10 mouse cellular contexts compared by ENCODE assay signal in genomic region chr15:98989701-98990430, GRCm38 (mm10). TPM values are rescaled to one million over a fixed set of nuclear protein-coding genes. Genes with fewer than 3 reads are reported as not detected.
DNase-seq lines count a peak whose midpoint lies in the region; ATAC-seq and TF ChIP-seq lines count a peak whose summit lies in the region.
"Had no signal": no experiment of that assay in that cellular context is flagged by ENCODE, and none has a peak within 500 bp of the region (broad histone marks: within the 10 kb centered on the region; RNA-seq: fewer than 3 reads in every experiment).

No protein-coding gene starts in this region.

- intact Hi-C loops in left cerebral cortex, adult 2 months (cut with DNase I) = loop anchor here (5.0 kb wide), 1 partner anchor 118 kb away; the partner anchor contains the start of gene Kmt2d
- intact Hi-C loops in left cerebral cortex, postnatal 36 days (cut with DNase I) = no loop called here

- peaks cover 85% of the 10 kb centered on the region for H3K4me1 ChIP-seq in forebrain, embryonic 13.5 days
- H3K4me1 ChIP-seq in midbrain, embryonic 12.5 days = peaks cover 84% of the 10 kb centered on the region
- H3K4me1 ChIP-seq in intestine, postnatal 0 days (replicated peaks; ENCODE audit: control insufficient read depth, insufficient read depth, low read length) = no peaks in the 10 kb centered on the region

- DNase-seq in left cerebral cortex, adult 2 months (ENCODE audit: extremely low spot score in 1 of 2, low spot score in 2 of 2) = no peak
- no peak for DNase-seq in left cerebral cortex, postnatal 36 days (ENCODE audit: low spot score in 2 of 2)
- DNase-seq in ovary, adult 18-20 months (ENCODE audit: low spot score) = no peak
- no peak for DNase-seq in layer of hippocampus, adult 18-20 months (ENCODE audit: low spot score in 2 of 2)
- DNase-seq: lung, adult 18-20 months had no signal

- no peak for ATAC-seq in forebrain, embryonic 13.5 days
- no peak for ATAC-seq in midbrain, embryonic 12.5 days (ENCODE audit: low FRiP score, low read depth)
- no peak for ATAC-seq in intestine, postnatal 0 days

- H3K27me3 ChIP-seq in forebrain, embryonic 13.5 days = no peaks in the 10 kb centered on the region
- H3K27me3 ChIP-seq in midbrain, embryonic 12.5 days = no peaks in the 10 kb centered on the region
- H3K27me3 ChIP-seq in intestine, postnatal 0 days (replicated peaks; ENCODE audit: control insufficient read depth, insufficient read depth, low read length) = no peaks in the 10 kb centered on the region

- no peaks in the 10 kb centered on the region for H3K9me3 ChIP-seq in forebrain, embryonic 13.5 days (replicated peaks)
- H3K9me3 ChIP-seq in midbrain, embryonic 12.5 days = no peaks in the 10 kb centered on the region
- no peaks in the 10 kb centered on the region for H3K9me3 ChIP-seq in intestine, postnatal 0 days (ENCODE audit: control insufficient read depth)

- WGBS in forebrain, embryonic 13.5 days = 18% methylated on average over 12 of the region's 12 CpGs
- WGBS in midbrain, embryonic 12.5 days = 23% methylated on average over 9 of the region's 12 CpGs
- WGBS in intestine, postnatal 0 days = 42% methylated on average over 12 of the region's 12 CpGs

- no peak for TF ChIP-seq CTCF in left cerebral cortex, adult 2 months (IDR thresholded peaks at IDR 0.05)
- no peak for TF ChIP-seq CTCF in intestine, postnatal 0 days (IDR thresholded peaks at IDR 0.05; ENCODE audit: low read depth)

- no peaks in the 10 kb centered on the region for H3K36me3 ChIP-seq in forebrain, embryonic 13.5 days (ENCODE audit: poor library complexity, severe bottlenecking)
- no peaks in the 10 kb centered on the region for H3K36me3 ChIP-seq in midbrain, embryonic 12.5 days
- no peaks in the 10 kb centered on the region for H3K36me3 ChIP-seq in intestine, postnatal 0 days (ENCODE audit: control insufficient read depth, insufficient read depth)

- peak overlapping the region; percentile 95; the same call in 1 of the 2 replicates for H3K27ac ChIP-seq in left cerebral cortex, adult 2 months
- peak overlapping the region; percentile 98 for H3K27ac ChIP-seq in forebrain, embryonic 13.5 days
- H3K27ac ChIP-seq in midbrain, embryonic 12.5 days (replicated peaks) = peak overlapping the region; percentile 96
- no peak overlapping the region for H3K27ac ChIP-seq in intestine, postnatal 0 days (ENCODE audit: low read depth, low read length)

- H3K4me2 ChIP-seq in forebrain, embryonic 13.5 days = peak overlapping the region; percentile 76
- H3K4me2 ChIP-seq in midbrain, embryonic 12.5 days (replicated peaks) = peak overlapping the region; percentile 54
- H3K4me2 ChIP-seq in intestine, postnatal 0 days (replicated peaks; ENCODE audit: low read depth) = no peak overlapping the region

- no peak overlapping the region for H3K4me3 ChIP-seq in left cerebral cortex, adult 2 months
- peak overlapping the region; percentile 43; the same call in 1 of the 2 replicates for H3K4me3 ChIP-seq in forebrain, embryonic 13.5 days
- peak overlapping the region; percentile 43 for H3K4me3 ChIP-seq in midbrain, embryonic 12.5 days
- H3K4me3 ChIP-seq in intestine, postnatal 0 days (ENCODE audit: low read depth, low read length) = no peak overlapping the region

- H3K9ac ChIP-seq in forebrain, embryonic 13.5 days = peak overlapping the region; percentile 79; the same call in 1 of the 2 replicates
- H3K9ac ChIP-seq in midbrain, embryonic 12.5 days (replicated peaks) = peak overlapping the region; percentile 76
- no peak overlapping the region for H3K9ac ChIP-seq in intestine, postnatal 0 days (ENCODE audit: low read depth, low read length)

RNA-seq across cellular contexts. Expression of gene Tuba1a, which starts 36.4 kb away (rescaled TPM):
- total RNA-seq in left cerebral cortex, adult 2 months (2021) = 100 to 1,000 TPM; 817 to 827 TPM
- 1,000 to 10,000 TPM in 1 of 2 experiments, 100 to 1,000 TPM in 1; 932 to 1,107 TPM for total RNA-seq in left cerebral cortex, postnatal 36 days (2021)
- 10,586 and 11,102 TPM in 2 replicates for polyA plus RNA-seq in forebrain, embryonic 13.5 days (2015; fragmentation: Nextera tagmentation; extraction: Ambion mirVana)
- 9,394 and 9,642 TPM in 2 replicates for polyA plus RNA-seq in midbrain, embryonic 12.5 days (2016; fragmentation: Nextera tagmentation; extraction: Ambion mirVana)
- polyA plus RNA-seq in intestine, postnatal 0 days (2015; fragmentation: Nextera tagmentation; extraction: Ambion mirVana) = 457 and 503 TPM in 2 replicates
- total RNA-seq in layer of hippocampus, adult 18-20 months (2021) = 100 to 1,000 TPM; 699 to 750 TPM

RNA-seq across cellular contexts. Expression of gene Gm49450, which starts 36.5 kb away (rescaled TPM):
- total RNA-seq in left cerebral cortex, adult 2 months (2021) = not detected
- not detected for total RNA-seq in left cerebral cortex, postnatal 36 days (2021)
- polyA plus RNA-seq in forebrain, embryonic 13.5 days (2015; fragmentation: Nextera tagmentation; extraction: Ambion mirVana) = not detected in 2 replicates
- polyA plus RNA-seq in midbrain, embryonic 12.5 days (2016; fragmentation: Nextera tagmentation; extraction: Ambion mirVana) = not detected in 2 replicates
- polyA plus RNA-seq in intestine, postnatal 0 days (2015; fragmentation: Nextera tagmentation; extraction: Ambion mirVana) = not detected in 2 replicates
- total RNA-seq in layer of hippocampus, adult 18-20 months (2021) = not detected
- total RNA-seq: MEL had no signal
- polyA plus RNA-seq: heart, embryonic 16.5 days had no signal

RNA-seq across cellular contexts. Expression of gene Tuba1c, which starts 39.8 kb away (rescaled TPM):
- 10 to 100 TPM; 56.1 to 61.4 TPM for total RNA-seq in left cerebral cortex, adult 2 months (2021)
- total RNA-seq in left cerebral cortex, postnatal 36 days (2021) = 10 to 100 TPM; 60.3 to 78.5 TPM
- polyA plus RNA-seq in forebrain, embryonic 13.5 days (2015; fragmentation: Nextera tagmentation; extraction: Ambion mirVana) = 97.6 and 102 TPM in 2 replicates
- 73.7 and 79.3 TPM in 2 replicates for polyA plus RNA-seq in midbrain, embryonic 12.5 days (2016; fragmentation: Nextera tagmentation; extraction: Ambion mirVana)
- 271 and 315 TPM in 2 replicates for polyA plus RNA-seq in intestine, postnatal 0 days (2015; fragmentation: Nextera tagmentation; extraction: Ambion mirVana)
- 10 to 100 TPM; 48.9 to 55.6 TPM for total RNA-seq in layer of hippocampus, adult 18-20 months (2021)

RNA-seq across cellular contexts. Expression of gene Tuba1b, which starts 55.5 kb away (rescaled TPM):
- 100 to 1,000 TPM; 509 to 550 TPM for total RNA-seq in left cerebral cortex, adult 2 months (2021)
- 100 to 1,000 TPM; 509 to 602 TPM for total RNA-seq in left cerebral cortex, postnatal 36 days (2021)
- 1,607 and 1,715 TPM in 2 replicates for polyA plus RNA-seq in forebrain, embryonic 13.5 days (2015; fragmentation: Nextera tagmentation; extraction: Ambion mirVana)
- polyA plus RNA-seq in midbrain, embryonic 12.5 days (2016; fragmentation: Nextera tagmentation; extraction: Ambion mirVana) = 1,566 and 1,635 TPM in 2 replicates
- polyA plus RNA-seq in intestine, postnatal 0 days (2015; fragmentation: Nextera tagmentation; extraction: Ambion mirVana) = 391 and 435 TPM in 2 replicates
- 100 to 1,000 TPM; 448 to 490 TPM for total RNA-seq in layer of hippocampus, adult 18-20 months (2021)

Comparison
In these comparisons a context has a peak if more than half of its experiments do, and no peak if none do; other contexts are left out.
1. H3K4me3 ChIP-seq: peak in forebrain, embryonic 13.5 days (single experiment) and midbrain, embryonic 12.5 days (single experiment); none in left cerebral cortex, adult 2 months (single experiment) and intestine, postnatal 0 days (single experiment).